Mouse (Mus musculus) ES-Bruce4 (cell line): ENCODE measurements around the gene Thbs3.

Experiments used
- CTCF ChIP-seq: IDR thresholded peaks from one replicate; pipeline ENCODE4 v1.8.1; 2011; ENCODE audit warnings: low read depth, low read length
- POLR2A ChIP-seq: IDR thresholded peaks from one replicate; pipeline ENCODE4 v1.8.1; 2011; ENCODE audit warnings: low read length; ENCODE audit not compliant: insufficient read depth

DNA sequence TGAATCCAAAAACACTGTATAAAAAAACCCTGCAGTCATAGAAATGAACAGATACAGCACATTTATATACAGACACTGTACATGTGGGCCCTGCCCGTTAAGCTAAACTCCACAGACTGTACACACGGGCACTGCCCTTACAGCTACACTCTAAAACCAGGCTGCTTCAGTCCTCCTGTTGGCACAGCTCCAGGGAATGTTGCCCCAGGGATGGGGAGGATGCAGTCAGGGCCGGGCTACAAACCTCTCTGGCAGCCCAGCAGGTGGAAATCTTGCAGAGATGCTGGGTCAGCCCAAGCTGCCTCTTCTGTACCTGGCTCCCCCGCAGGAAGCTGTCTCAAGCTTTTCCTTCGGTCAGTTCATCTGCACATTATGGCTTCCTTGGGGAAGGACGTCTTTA lies 56.8 kb downstream of the Thbs3 start:
- no peak for TF ChIP-seq POLR2A
- TF ChIP-seq CTCF, result no peak
